Mouse (Mus musculus) midbrain, embryonic 14.5 days (tissue): Measurements from ENCODE around the gene Cdkal1. TPM values are rescaled to one million over a fixed set of nuclear protein-coding genes. Genes with fewer than 3 reads are reported as not detected.

Source experiments
- ATAC-seq: fragments of 200-750 bp; cut with Nextera tagmentation; 2 replicates; pipeline ENCODE4 v1.8.0; 2017; ENCODE audit warnings: moderate number of reproducible peaks, moderate library complexity; ENCODE audit not compliant: low FRiP score, low TSS enrichment
- DNase-seq: peaks from one replicate; pipeline ENCODE4 v3.0.0-alpha.2; 2015
- H3K27ac ChIP-seq: fragments of 300-500 bp; sonication (generic); replicated peaks from 2 replicates; pipeline ENCODE4 v1.5.1; 2014; ENCODE audit warnings: mild to moderate bottlenecking, low read depth, low read length, moderate library complexity
- H3K27me3 ChIP-seq: fragments of 300-500 bp; sonication (generic); 2 replicates; pipeline ENCODE4 v1.6.1; 2014; ENCODE audit warnings: low read length, control low read depth, mixed read lengths; ENCODE audit not compliant: control insufficient read depth, insufficient read depth
- H3K36me3 ChIP-seq: fragments of 300-500 bp; sonication (generic); 2 replicates; pipeline ENCODE4 v1.6.1; 2014; ENCODE audit warnings: low read length, control low read depth; ENCODE audit not compliant: control insufficient read depth, insufficient read depth
- H3K4me1 ChIP-seq: fragments of 300-500 bp; sonication (generic); 2 replicates; pipeline ENCODE4 v1.6.1; 2014; ENCODE audit warnings: mild to moderate bottlenecking, antibody characterized with exemption, low read length, control low read depth; ENCODE audit not compliant: control insufficient read depth, insufficient read depth
- H3K4me2 ChIP-seq: fragments of 300-500 bp; sonication (generic); 2 replicates; pipeline ENCODE4 v1.6.1; 2014; ENCODE audit warnings: mild to moderate bottlenecking, low read length, moderate library complexity
- H3K4me3 ChIP-seq: fragments of 300-500 bp; sonication (generic); replicated peaks from 2 replicates; pipeline ENCODE4 v1.5.1; 2014; ENCODE audit warnings: low read depth, low read length
- H3K9ac ChIP-seq: fragments of 300-500 bp; sonication (generic); replicated peaks from 2 replicates; pipeline ENCODE4 v1.6.1; 2014; ENCODE audit warnings: mild to moderate bottlenecking, low read length, moderate library complexity
- H3K9me3 ChIP-seq: fragments of 300-500 bp; sonication (generic); 2 replicates; pipeline ENCODE4 v1.6.1; 2016; ENCODE audit warnings: low read length, control low read depth, mixed read lengths; ENCODE audit not compliant: control insufficient read depth
- WGBS: fragments of 180-500 bp; shearing (Covaris S2); extraction: QIAGEN DNeasy Blood & Tissue Kit; methylation state at CpG from one replicate; pipeline ENCODE4 v1.1.7; 2014; 5-methylcytosine and 5-hydroxymethylcytosine counted together
- polyA plus RNA-seq: library from polyadenylated mRNA; unstranded; fragments of >200 nt; fragmentation: Nextera tagmentation; extraction: Ambion mirVana; gene quantifications from 2 replicates; pipeline ENCODE4 v1.2.1, GENCODE M21; 2014

Cdkal1 gene
- polyA plus RNA-seq, 1 experiment from 2014 or later, result 23.5 TPM

DNA sequence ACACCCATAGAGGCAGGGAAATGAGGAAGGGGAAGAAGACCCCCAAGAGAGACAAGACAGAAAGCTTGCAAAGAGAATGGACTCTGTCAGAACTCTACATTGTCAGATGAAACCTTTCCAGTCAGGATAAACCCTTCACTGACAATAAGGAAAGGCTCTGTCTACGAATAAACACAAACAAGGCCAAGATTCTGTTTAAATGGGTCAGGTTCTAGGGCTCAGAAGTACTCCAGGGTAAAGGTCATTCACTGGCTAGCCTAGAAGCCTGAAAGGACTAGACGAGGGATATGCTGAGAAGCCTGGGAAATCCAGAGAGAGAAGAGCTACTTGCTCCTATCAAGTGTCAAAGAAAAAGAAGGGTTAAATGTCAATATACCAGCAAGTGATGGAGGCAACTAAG lies 255.8 kb downstream of the Cdkal1 start:
- Histone ChIP-seq H3K9ac (no peak overlapping the region), H3K9me3 (no peaks in the 10 kb centered on the region), H3K4me2 (no peak overlapping the region), H3K4me1 (peaks cover 4% of the 10 kb centered on the region; the same call in 1 of the 2 replicates), H3K36me3 (no peaks in the 10 kb centered on the region), H3K27me3 (no peaks in the 10 kb centered on the region), H3K4me3 (no peak overlapping the region), H3K27ac (no peak overlapping the region)
- DNase-seq, result no peak
- ATAC-seq, result no peak
- WGBS, result 61% methylated on average over 2 of the region's 2 CpGs

DNA sequence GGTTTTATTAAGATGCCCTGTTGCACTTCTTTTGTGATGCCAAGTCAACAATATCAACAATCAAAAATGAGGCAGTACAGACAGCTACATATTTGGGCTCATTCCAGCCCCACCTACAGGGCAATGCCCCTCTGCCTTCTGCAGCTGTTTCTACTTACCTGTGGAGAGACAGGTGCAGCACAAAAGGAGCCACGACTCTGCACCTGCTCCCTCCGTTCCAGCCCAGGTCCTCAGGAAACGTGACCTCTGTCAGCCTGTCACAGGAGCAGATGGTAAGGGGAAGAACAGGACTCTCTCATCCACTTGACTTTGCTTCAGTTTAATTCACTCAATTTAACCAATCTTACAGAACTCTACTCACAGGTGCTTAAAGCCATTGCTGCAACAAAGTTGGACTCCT lies 258.7 kb downstream of the Cdkal1 start:
- Histone ChIP-seq H3K4me3 (no peak overlapping the region), H3K36me3 (0 out of 2 replicates have a peak, but pooled peaks cover 3% of the 10 kb centered on the region), H3K9me3 (peaks cover 8% of the 10 kb centered on the region), H3K9ac (no peak overlapping the region), H3K4me2 (no peak overlapping the region), H3K27ac (no peak overlapping the region), H3K4me1 (no peaks in the 10 kb centered on the region), H3K27me3 (no peaks in the 10 kb centered on the region)
- WGBS, result 66% methylated on average over 3 of the region's 3 CpGs
- ATAC-seq (no peak), DNase-seq (no peak)

DNA sequence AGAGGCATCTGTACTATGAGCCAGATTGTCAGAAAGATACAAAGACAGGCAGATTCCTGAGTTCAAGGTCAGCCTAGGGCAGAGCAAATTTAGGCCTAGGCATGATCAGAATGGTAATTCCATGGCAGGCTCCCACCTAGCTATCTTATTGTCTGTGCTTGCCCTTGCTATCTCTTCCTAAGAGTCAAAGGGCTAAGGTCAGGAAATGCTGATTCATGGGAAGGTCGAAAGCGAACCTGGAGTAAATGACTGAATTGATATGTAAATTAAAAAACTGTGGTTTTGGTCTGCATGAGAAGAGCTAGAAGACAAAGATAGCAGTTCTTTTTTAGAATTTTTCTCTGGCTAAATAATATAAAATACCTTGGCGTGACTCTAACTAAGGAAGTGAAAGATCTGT lies 262.4 kb downstream of the Cdkal1 start:
- Histone ChIP-seq H3K27ac (no peak overlapping the region), H3K4me1 (no peaks in the 10 kb centered on the region), H3K4me2 (no peak overlapping the region), H3K9me3 (peaks cover 8% of the 10 kb centered on the region), H3K27me3 (no peaks in the 10 kb centered on the region), H3K9ac (no peak overlapping the region), H3K4me3 (no peak overlapping the region), H3K36me3 (0 out of 2 replicates have a peak, but pooled peaks cover 3% of the 10 kb centered on the region)
- WGBS, result 95% methylated on average over 3 of the region's 3 CpGs
- no peak for DNase-seq
- ATAC-seq, result no peak

DNA sequence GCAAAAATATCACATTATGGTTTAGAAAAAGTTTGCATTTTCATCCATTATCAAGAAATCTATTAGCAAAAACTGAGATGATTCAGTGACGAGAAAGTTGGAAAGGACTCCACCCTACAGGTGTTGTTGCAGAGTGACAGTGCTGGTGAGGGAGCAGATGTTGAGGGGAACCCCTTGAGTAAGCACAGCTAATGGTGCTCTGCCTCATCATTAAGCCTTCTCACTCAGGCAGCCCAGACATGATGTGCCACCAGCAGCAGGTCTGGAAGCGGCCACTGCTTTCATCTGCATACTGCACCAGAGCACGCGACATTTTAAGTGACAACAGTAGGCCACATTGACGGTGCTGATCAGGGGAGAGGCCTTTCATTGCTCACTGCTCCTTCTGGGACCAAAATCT lies 264.8 kb downstream of the Cdkal1 start:
- no peaks in the 10 kb centered on the region for H3K27me3 ChIP-seq
- WGBS, result 66% methylated on average over 5 of the region's 5 CpGs
- H3K4me2 ChIP-seq, result no peak overlapping the region
- 0 out of 2 replicates have a peak, but pooled peaks cover 3% of the 10 kb centered on the region for H3K36me3 ChIP-seq
- H3K4me3 ChIP-seq, result no peak overlapping the region
- ATAC-seq (no peak), DNase-seq (no peak)
- no peak overlapping the region for H3K27ac ChIP-seq
- H3K9me3 ChIP-seq, result peaks cover 8% of the 10 kb centered on the region
- H3K4me1 ChIP-seq, result no peaks in the 10 kb centered on the region
- H3K9ac ChIP-seq, result no peak overlapping the region

DNA sequence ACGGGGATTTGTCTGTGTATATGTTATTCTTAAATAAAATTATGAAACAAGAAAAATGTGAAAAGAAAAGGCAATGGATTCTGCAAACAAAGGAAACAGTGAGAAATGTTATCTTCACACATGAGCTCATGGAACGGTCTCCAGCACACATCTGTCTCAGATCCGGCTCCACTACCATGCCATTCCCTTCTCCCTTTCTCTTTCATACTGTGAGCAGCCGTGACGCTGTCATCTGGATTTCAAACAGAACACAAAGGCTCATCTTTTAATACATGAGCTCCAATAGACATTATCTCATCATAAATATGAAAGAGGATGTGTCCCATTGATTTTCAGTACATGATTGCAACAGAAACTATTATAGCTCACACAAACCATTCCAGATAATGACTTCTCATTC lies 265.3 kb downstream of the Cdkal1 start:
- ATAC-seq, result no peak; the same call in 1 of the 2 replicates

DNA sequence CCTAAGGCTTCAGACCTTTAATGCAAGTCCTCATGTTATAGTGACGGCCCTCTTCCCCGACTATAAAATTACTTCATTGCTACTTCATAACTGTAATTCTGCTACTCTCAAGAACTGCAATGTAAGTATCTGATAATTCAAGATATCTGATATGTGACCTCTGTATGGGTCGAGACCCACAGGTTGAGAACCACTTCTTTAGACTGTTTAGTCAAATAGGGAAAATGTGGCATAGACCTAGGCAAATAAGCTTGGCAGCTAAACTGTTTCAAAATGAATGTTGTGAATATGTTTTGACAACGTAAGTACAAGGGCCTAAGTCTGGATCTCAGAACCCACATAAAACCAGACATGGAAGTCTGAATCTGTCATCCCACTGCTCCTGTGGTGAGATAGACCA lies 266.8 kb downstream of the Cdkal1 start:
- no peak for DNase-seq
- ATAC-seq, result no peak
- Histone ChIP-seq H3K9me3 (peaks cover 8% of the 10 kb centered on the region), H3K27me3 (no peaks in the 10 kb centered on the region), H3K27ac (0 out of 2 replicates have a peak overlapping the region, but pooled peaks have one; percentile 6), H3K4me2 (no peak overlapping the region), H3K36me3 (0 out of 2 replicates have a peak, but pooled peaks cover 3% of the 10 kb centered on the region), H3K4me3 (no peak overlapping the region), H3K4me1 (no peaks in the 10 kb centered on the region), H3K9ac (no peak overlapping the region)
- 97% methylated on average over 4 of the region's 4 CpGs for WGBS

More for the DNA sequence above, 265.3 kb downstream of the Cdkal1 start:
- peaks cover 8% of the 10 kb centered on the region for H3K9me3 ChIP-seq
- no peak overlapping the region for H3K4me2 ChIP-seq
- no peak overlapping the region for H3K9ac ChIP-seq
- peak overlapping the region; percentile 27; the same call in 1 of the 2 replicates for H3K27ac ChIP-seq
- peak; percentile 44 for DNase-seq
- no peaks in the 10 kb centered on the region for H3K4me1 ChIP-seq
- no peaks in the 10 kb centered on the region for H3K27me3 ChIP-seq
- WGBS, result 45% methylated on average over 5 of the region's 5 CpGs
- no peak overlapping the region for H3K4me3 ChIP-seq
- 0 out of 2 replicates have a peak, but pooled peaks cover 3% of the 10 kb centered on the region for H3K36me3 ChIP-seq

DNA sequence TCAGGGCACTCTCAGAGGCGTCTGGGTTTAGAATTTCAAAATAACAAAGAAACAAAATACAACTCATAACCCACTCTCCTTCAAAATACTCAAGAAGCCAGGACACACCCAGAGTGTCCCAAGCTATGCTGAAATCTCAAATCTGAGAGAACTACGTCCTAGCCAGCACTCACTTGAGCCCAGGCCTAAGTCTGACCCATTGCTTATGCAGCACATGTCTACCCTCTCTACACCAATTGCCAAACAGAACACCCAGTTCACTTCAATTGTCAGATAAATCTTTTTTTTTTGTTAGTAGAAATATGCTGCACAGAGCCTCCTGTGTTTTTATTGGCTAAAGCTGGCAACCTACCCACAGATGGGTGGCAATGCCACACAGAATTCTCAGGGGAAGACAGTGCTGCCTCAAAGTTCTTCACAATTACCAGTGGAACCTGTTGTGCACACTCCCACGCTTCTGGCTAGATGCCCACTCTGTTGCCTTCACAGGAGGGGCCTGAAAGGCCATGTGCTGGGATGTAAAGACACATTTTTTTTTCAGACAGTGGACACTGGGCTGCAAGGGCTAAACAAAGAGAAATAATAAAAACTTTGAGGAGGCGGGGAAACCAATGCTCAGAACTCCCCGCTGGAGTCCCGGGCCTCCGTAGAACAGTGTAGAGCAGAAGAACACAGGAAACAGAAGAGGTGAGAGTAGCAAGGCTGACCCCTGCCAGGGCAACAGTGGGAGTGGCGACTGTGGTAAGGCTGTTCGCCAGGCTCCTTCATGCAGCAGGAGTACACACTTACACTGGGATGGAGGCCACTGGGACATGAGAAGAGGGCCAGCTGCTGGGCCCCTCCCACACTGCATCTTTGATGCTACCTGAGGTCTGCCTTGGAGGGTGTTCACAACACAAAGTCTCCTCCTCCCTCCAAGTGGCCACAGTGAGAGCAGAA lies 273.4 kb downstream of the Cdkal1 start:
- 81% methylated on average over 9 of the region's 9 CpGs for WGBS
- H3K4me2 ChIP-seq, result no peak overlapping the region
- no peaks in the 10 kb centered on the region for H3K4me1 ChIP-seq
- H3K9me3 ChIP-seq, result no peaks in the 10 kb centered on the region
- H3K36me3 ChIP-seq, result no peaks in the 10 kb centered on the region
- H3K27ac ChIP-seq, result no peak overlapping the region
- no peak overlapping the region for H3K9ac ChIP-seq
- no peak overlapping the region for H3K4me3 ChIP-seq
- ATAC-seq (no peak), DNase-seq (no peak)
- H3K27me3 ChIP-seq, result no peaks in the 10 kb centered on the region

- H3K36me3 ChIP-seq, result no peaks in the 10 kb centered on the region
- no peak overlapping the region for H3K27ac ChIP-seq
- DNase-seq (no peak), ATAC-seq (no peak)
- H3K4me1 ChIP-seq, result no peaks in the 10 kb centered on the region
- WGBS, result 87% methylated on average over 7 of the region's 7 CpGs
- no peaks in the 10 kb centered on the region for H3K9me3 ChIP-seq
- no peaks in the 10 kb centered on the region for H3K27me3 ChIP-seq
- no peak overlapping the region for H3K4me3 ChIP-seq
- no peak overlapping the region for H3K4me2 ChIP-seq
- no peak overlapping the region for H3K9ac ChIP-seq
These were observed 274.7 kb downstream of the Cdkal1 start for GRCm38 (mm10) chr13:29580780-29581179.

DNA sequence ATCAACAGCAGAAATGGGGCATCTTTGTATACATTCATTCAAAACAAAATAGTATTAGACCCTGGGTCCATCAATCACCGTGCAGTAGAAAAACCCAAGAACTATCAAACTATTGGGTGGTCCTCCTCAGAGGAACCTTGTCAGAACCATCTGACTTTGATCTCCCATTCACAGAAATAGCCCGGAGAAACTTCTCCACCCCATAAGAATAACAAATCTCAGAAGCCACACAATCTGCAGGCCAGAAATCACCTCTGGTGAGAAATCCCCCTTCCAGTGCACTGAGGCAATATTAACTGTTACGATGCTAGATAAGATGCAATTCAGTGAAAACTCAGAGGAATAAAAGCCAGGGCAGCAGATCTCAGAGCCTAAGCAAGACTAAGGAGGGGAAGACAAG lies 275.5 kb downstream of the Cdkal1 start:
- 82% methylated on average over 3 of the region's 3 CpGs for WGBS
- Histone ChIP-seq H3K4me3 (no peak overlapping the region), H3K27me3 (no peaks in the 10 kb centered on the region), H3K4me2 (no peak overlapping the region), H3K4me1 (no peaks in the 10 kb centered on the region), H3K9me3 (no peaks in the 10 kb centered on the region), H3K36me3 (no peaks in the 10 kb centered on the region), H3K27ac (no peak overlapping the region), H3K9ac (no peak overlapping the region)
- ATAC-seq, result no peak
- no peak for DNase-seq
